Mouse (Mus musculus): ENCODE measurements around the gene Arhgap32. TPM values are rescaled to one million over a fixed set of nuclear protein-coding genes. Genes with fewer than 3 reads are reported as not detected.

The Arhgap32 gene
- polyA plus RNA-seq, 1 experiment from 2014 or later = 8.8 TPM

GRCm38 (mm10) chr9:32101488-32101887 is 14.4 kb upstream of the Arhgap32 start:
- Histone ChIP-seq H3K4me1 (replicated peaks; ENCODE audit: control insufficient read depth, insufficient read depth) (0 out of 2 replicates have a peak, but pooled peaks cover 2% of the 10 kb centered on the region), H3K27ac (replicated peaks) (no peak overlapping the region), H3K27me3 (ENCODE audit: control insufficient read depth, insufficient read depth, low read length) (no peaks in the 10 kb centered on the region), H3K9ac (ENCODE audit: low read length) (no peak overlapping the region), H3K4me3 (ENCODE audit: low read depth, low read length) (no peak overlapping the region), H3K36me3 (ENCODE audit: control insufficient read depth, insufficient read depth, low read length) (no peaks in the 10 kb centered on the region), H3K4me2 (replicated peaks; ENCODE audit: low read depth) (no peak overlapping the region), H3K9me3 (ENCODE audit: control insufficient read depth, low read length) (no peaks in the 10 kb centered on the region)
- no peak for TF ChIP-seq EP300 (optimal IDR thresholded peaks at IDR 0.05)
- no peak for TF ChIP-seq CTCF (IDR thresholded peaks at IDR 0.05; ENCODE audit: low read depth)
- DNase-seq (ENCODE audit: low spot score) (no peak), ATAC-seq (ENCODE audit: low FRiP score, low TSS enrichment) (no peak)
- WGBS = 93% methylated on average over 2 of the region's 2 CpGs

- Histone ChIP-seq H3K27ac (replicated peaks) (no peak overlapping the region), H3K4me2 (replicated peaks; ENCODE audit: low read depth) (no peak overlapping the region), H3K36me3 (ENCODE audit: control insufficient read depth, insufficient read depth, low read length) (no peaks in the 10 kb centered on the region), H3K4me3 (ENCODE audit: low read depth, low read length) (no peak overlapping the region), H3K9ac (ENCODE audit: low read length) (no peak overlapping the region), H3K9me3 (ENCODE audit: control insufficient read depth, low read length) (no peaks in the 10 kb centered on the region), H3K27me3 (ENCODE audit: control insufficient read depth, insufficient read depth, low read length) (no peaks in the 10 kb centered on the region), H3K4me1 (replicated peaks; ENCODE audit: control insufficient read depth, insufficient read depth) (no peaks in the 10 kb centered on the region)
- TF ChIP-seq EP300 (optimal IDR thresholded peaks at IDR 0.05) (no peak), CTCF (IDR thresholded peaks at IDR 0.05; ENCODE audit: low read depth) (no peak)
- ATAC-seq (ENCODE audit: low FRiP score, low TSS enrichment) (no peak), DNase-seq (ENCODE audit: low spot score) (no peak)
- WGBS = 56% methylated on average over 8 of the region's 8 CpGs
These were observed 11.3 kb upstream of the Arhgap32 start for GRCm38 (mm10) chr9:32104670-32105069.

- no peak for TF ChIP-seq CTCF (IDR thresholded peaks at IDR 0.05; ENCODE audit: low read depth)
- no peak for TF ChIP-seq EP300 (optimal IDR thresholded peaks at IDR 0.05)
- H3K27me3 ChIP-seq (ENCODE audit: control insufficient read depth, insufficient read depth, low read length) = no peaks in the 10 kb centered on the region
- H3K9ac ChIP-seq (ENCODE audit: low read length) = no peak overlapping the region
- no peak overlapping the region for H3K27ac ChIP-seq (replicated peaks)
- 97% methylated on average over 2 of the region's 2 CpGs for WGBS
- no peaks in the 10 kb centered on the region for H3K9me3 ChIP-seq (ENCODE audit: control insufficient read depth, low read length)
- no peaks in the 10 kb centered on the region for H3K36me3 ChIP-seq (ENCODE audit: control insufficient read depth, insufficient read depth, low read length)
- H3K4me2 ChIP-seq (replicated peaks; ENCODE audit: low read depth) = no peak overlapping the region
- no peak overlapping the region for H3K4me3 ChIP-seq (ENCODE audit: low read depth, low read length)
- no peak for ATAC-seq (ENCODE audit: low FRiP score, low TSS enrichment)
- no peaks in the 10 kb centered on the region for H3K4me1 ChIP-seq (replicated peaks; ENCODE audit: control insufficient read depth, insufficient read depth)
- DNase-seq (ENCODE audit: low spot score) = no peak
These were observed 5.6 kb upstream of the Arhgap32 start for GRCm38 (mm10) chr9:32110376-32110775.

DNA sequence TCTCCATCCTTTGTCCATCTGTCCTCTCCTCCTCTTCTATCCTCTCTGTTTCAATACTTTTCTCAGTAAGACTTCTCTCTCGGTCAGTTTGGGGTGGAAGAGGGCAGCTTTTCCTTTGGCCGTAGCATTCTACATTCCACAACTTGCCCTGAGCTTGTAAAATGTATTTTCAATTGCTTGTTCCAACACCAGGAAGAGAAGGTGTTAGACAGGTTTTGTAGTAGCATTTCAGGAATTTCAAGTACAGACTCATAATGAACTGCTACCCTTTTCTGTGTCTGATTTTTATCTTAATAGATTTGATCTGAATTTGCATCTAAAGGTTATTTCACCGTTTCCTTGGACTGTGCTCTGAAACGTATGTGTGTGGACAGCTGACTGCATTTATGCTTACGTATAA is 336 bp downstream of the Arhgap32 start:
- Histone ChIP-seq H3K4me1 (replicated peaks; ENCODE audit: control insufficient read depth, insufficient read depth) (no peaks in the 10 kb centered on the region; the same call in 1 of the 2 replicates), H3K4me2 (replicated peaks; ENCODE audit: low read depth) (peak overlapping the region; percentile 20; the same call in 1 of the 2 replicates), H3K4me3 (ENCODE audit: low read depth, low read length) (peak overlapping the region; percentile 12; the same call in 1 of the 2 replicates), H3K27ac (replicated peaks) (peak overlapping the region; percentile 87), H3K9me3 (ENCODE audit: control insufficient read depth, low read length) (no peaks in the 10 kb centered on the region), H3K9ac (ENCODE audit: low read length) (no peak overlapping the region), H3K36me3 (ENCODE audit: control insufficient read depth, insufficient read depth, low read length) (no peaks in the 10 kb centered on the region), H3K27me3 (ENCODE audit: control insufficient read depth, insufficient read depth, low read length) (no peaks in the 10 kb centered on the region)
- DNase-seq (ENCODE audit: low spot score) (no peak), ATAC-seq (ENCODE audit: low FRiP score, low TSS enrichment) (no peak)
- TF ChIP-seq EP300 (optimal IDR thresholded peaks at IDR 0.05) (no peak), CTCF (IDR thresholded peaks at IDR 0.05; ENCODE audit: low read depth) (no peak)
- 53% methylated on average over 5 of the region's 5 CpGs for WGBS

DNA sequence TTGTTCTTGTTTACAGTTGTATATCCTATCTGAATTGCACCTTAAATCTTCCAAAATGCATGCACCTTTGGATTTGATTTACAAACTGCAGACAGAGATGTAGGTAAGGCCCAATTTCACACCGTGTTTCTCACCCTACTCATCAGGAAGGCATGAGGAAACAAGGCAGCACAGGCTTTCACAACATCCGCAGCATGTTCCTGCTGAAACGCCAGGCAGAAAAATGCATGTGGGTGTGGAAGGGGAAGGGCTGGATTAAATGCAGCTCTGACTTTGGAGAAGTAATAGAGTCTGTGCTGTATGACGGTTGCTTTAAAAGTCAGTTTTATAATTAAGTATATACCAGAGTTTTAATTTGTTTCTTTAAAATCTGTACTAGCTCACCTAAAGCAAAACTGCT is 1.9 kb downstream of the Arhgap32 start:
- ATAC-seq (ENCODE audit: low FRiP score, low TSS enrichment) = peak; percentile 81
- H3K27ac ChIP-seq (replicated peaks) = peak overlapping the region; percentile 86

DNA sequence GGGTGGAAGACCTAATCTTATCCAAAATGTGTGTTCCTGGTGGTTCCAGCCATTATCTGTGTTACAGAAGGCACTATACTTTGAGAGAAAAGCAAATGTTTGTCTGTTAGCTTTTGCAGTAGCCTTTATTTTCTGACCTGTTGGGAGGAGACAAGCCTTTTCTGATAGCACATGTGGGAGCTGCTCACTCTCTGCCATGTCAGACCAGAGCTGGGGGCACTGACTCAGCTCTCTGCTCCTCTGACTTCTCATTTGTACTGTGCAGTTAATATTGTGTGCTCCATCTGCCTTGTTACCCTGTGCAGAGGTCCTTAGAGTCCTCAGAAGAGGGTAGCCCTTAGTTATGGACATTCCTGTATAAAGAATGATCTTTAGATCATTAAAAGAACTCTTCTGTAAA is 2.5 kb downstream of the Arhgap32 start:
- Histone ChIP-seq H3K27me3 (ENCODE audit: control insufficient read depth, insufficient read depth, low read length) (no peaks in the 10 kb centered on the region), H3K4me1 (replicated peaks; ENCODE audit: control insufficient read depth, insufficient read depth) (no peaks in the 10 kb centered on the region; the same call in 1 of the 2 replicates), H3K4me3 (ENCODE audit: low read depth, low read length) (no peak overlapping the region), H3K4me2 (replicated peaks; ENCODE audit: low read depth) (peak overlapping the region; percentile 24), H3K36me3 (ENCODE audit: control insufficient read depth, insufficient read depth, low read length) (no peaks in the 10 kb centered on the region), H3K9ac (ENCODE audit: low read length) (no peak overlapping the region), H3K9me3 (ENCODE audit: control insufficient read depth, low read length) (no peaks in the 10 kb centered on the region), H3K27ac (replicated peaks) (peak overlapping the region; percentile 86)
- DNase-seq (ENCODE audit: low spot score) (peak; percentile 18), ATAC-seq (ENCODE audit: low FRiP score, low TSS enrichment) (peak; percentile 65; the same call in 1 of the 2 replicates)
- TF ChIP-seq CTCF (IDR thresholded peaks at IDR 0.05; ENCODE audit: low read depth) (no peak), EP300 (optimal IDR thresholded peaks at IDR 0.05) (no peak)

More for the DNA sequence above, 1.9 kb downstream of the Arhgap32 start:
- Histone ChIP-seq H3K9ac (ENCODE audit: low read length) (no peak overlapping the region), H3K4me1 (replicated peaks; ENCODE audit: control insufficient read depth, insufficient read depth) (no peaks in the 10 kb centered on the region; the same call in 1 of the 2 replicates), H3K9me3 (ENCODE audit: control insufficient read depth, low read length) (no peaks in the 10 kb centered on the region), H3K27me3 (ENCODE audit: control insufficient read depth, insufficient read depth, low read length) (no peaks in the 10 kb centered on the region), H3K4me2 (replicated peaks; ENCODE audit: low read depth) (peak overlapping the region; percentile 25), H3K4me3 (ENCODE audit: low read depth, low read length) (no peak overlapping the region), H3K36me3 (ENCODE audit: control insufficient read depth, insufficient read depth, low read length) (no peaks in the 10 kb centered on the region)
- peak; percentile 52 for DNase-seq (ENCODE audit: low spot score)
- WGBS = 15% methylated on average over 4 of the region's 4 CpGs
- TF ChIP-seq EP300 (optimal IDR thresholded peaks at IDR 0.05) = peak; percentile 67
- TF ChIP-seq CTCF (IDR thresholded peaks at IDR 0.05; ENCODE audit: low read depth) = no peak
